Mouse (Mus musculus): Measurements from ENCODE around the gene Ifi27l2a. TPM values are rescaled to one million over a fixed set of nuclear protein-coding genes. Genes with fewer than 3 reads are reported as not detected.

Ifi27l2a gene
- polyA plus RNA-seq, 1 experiment from 2014 or later: 4.7 TPM

DNA sequence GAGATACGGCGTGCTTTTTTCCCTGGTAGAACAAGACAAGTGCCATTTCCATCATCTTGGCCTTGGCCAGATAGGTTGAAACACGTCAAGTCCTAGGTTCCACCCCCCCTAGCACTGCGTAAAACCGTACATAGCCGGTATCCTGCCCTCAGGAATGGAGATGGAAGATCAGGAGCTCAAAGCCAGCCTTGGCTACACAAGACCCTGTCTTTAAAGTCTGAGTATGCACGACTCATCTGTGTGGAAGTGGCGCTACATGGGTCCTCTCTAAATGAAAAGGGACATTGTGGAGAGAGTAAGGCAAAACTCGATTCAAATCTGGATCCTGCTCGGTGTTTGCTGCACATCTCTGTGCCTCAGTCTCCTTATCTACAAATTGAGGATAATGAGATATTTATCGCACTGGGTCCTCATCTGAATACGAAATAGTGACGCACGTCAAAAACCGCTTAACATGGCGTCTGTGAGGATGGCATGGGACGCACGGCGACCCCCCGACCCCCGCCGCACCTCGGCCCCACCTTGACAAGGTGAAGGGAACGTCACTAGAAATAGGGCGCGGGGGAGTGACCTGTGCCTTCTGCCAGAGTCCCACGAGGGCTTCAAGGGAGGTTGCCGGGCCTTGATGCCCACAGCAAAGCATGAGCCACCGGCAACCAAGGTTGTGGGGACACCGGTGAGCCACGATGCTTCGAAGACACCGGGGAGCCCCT is 18.3 kb downstream of the Ifi27l2a start:
- peak; percentile 13 for ATAC-seq (ENCODE audit: low read depth)
- Histone ChIP-seq H3K9me3 (replicated peaks) (0 out of 2 replicates have a peak, but pooled peaks cover 2% of the 10 kb centered on the region), H3K36me3 (peaks cover 19% of the 10 kb centered on the region), H3K4me3 (replicated peaks) (peak overlapping the region; percentile 93), H3K4me1 (replicated peaks) (peaks cover 34% of the 10 kb centered on the region), H3K27me3 (no peaks in the 10 kb centered on the region), H3K27ac (peak overlapping the region; percentile 66), H3K4me2 (peak overlapping the region; percentile 87), H3K9ac (peak overlapping the region; percentile 91)
- no peak for DNase-seq
- WGBS (ENCODE audit: insufficient replicate concordance): 7% methylated on average over 33 of the region's 33 CpGs

DNA sequence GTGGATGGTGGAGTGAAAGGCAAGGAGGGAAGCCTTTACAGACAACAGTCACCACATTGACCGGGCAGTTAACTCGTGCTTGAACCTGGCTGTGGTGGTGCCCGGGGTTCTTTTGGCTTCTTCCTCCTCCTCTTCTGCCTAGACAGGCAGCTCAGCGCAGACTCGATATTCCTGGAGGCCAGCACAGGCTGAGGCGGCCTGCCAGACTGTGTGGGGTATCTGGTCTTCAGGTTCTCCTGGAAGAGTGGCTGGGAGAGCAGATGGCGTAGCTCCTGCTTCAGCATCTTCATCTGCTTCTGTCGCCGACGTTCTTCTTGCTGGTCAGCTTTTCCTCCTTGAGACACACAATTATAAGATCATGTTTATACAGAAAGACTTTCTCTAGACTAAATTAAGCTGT is 35.3 kb downstream of the Ifi27l2a start:
- H3K9ac ChIP-seq: no peak overlapping the region
- H3K4me3 ChIP-seq (replicated peaks): no peak overlapping the region
- H3K36me3 ChIP-seq: peaks cover 99% of the 10 kb centered on the region
- H3K9me3 ChIP-seq (replicated peaks): no peaks in the 10 kb centered on the region
- no peak overlapping the region for H3K4me2 ChIP-seq
- no peak for DNase-seq
- H3K27ac ChIP-seq: no peak overlapping the region; the same call in none of the 2 replicates
- 0 out of 2 replicates have a peak, but pooled peaks cover 4% of the 10 kb centered on the region for H3K4me1 ChIP-seq (replicated peaks)
- H3K27me3 ChIP-seq: no peaks in the 10 kb centered on the region
- no peak for ATAC-seq (ENCODE audit: low read depth)
- WGBS (ENCODE audit: insufficient replicate concordance): 90% methylated on average over 10 of the region's 10 CpGs

DNA sequence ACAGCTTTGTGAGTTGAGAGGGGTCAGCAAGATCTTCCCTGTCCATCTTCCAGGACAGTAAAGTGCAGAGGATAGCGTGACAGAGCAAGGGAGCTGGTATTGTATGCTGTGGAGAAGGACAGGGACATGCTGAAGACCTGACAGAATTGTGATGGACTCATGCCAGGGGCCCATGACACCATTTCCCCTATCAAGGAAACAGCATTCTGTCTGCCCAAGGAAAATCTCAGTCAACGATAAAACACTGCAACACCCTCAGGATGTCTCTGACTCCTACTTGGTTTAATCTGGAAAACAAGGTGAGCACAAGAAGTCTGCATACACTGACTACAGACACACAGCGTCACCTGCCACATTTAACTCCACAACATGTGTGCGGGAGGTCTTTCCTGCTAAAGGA is 35.8 kb downstream of the Ifi27l2a start, which contains the start of gene 9330161L09Rik:
TSS of gene 9330161L09Rik (minus strand) at position 101 of the 400 bp plus-strand sequence.
- DNase-seq (no peak), ATAC-seq (ENCODE audit: low read depth) (no peak)
- H3K9ac ChIP-seq: no peak within 1 kb of the TSS
- H3K4me3 ChIP-seq (replicated peaks): no peak within 1 kb of the TSS
- 0 out of 2 replicates have a peak, but pooled peaks cover 4% of the 10 kb centered on the region for H3K4me1 ChIP-seq (replicated peaks)
- no peak within 1 kb of the TSS for H3K4me2 ChIP-seq
- H3K36me3 ChIP-seq: peaks cover 99% of the 10 kb centered on the region
- WGBS (ENCODE audit: insufficient replicate concordance): 87% methylated on average over 4 of the region's 4 CpGs
- no peaks in the 10 kb centered on the region for H3K27me3 ChIP-seq
- no peak within 1 kb of the TSS; the same call in none of the 2 replicates for H3K27ac ChIP-seq
- no peaks in the 10 kb centered on the region for H3K9me3 ChIP-seq (replicated peaks)

DNA sequence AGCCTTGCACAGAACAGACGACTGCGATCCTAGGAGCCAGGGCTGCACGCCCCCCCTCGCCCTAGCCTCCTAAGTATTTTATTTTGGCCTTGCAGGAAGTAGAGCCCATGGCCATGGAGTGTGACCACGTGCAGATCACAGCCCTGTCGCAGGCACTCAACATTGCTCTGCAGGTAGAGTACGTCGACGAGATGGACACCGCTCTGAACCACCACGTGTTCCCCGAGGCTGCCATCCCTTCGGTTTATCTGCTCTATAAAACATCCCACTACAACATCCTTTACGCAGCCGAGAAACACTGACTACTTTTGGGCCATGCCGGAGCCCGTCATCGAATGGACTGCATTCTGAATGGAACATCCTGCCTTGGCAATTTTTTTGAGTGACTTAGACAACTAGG is 39.3 kb downstream of the Ifi27l2a start:
- Histone ChIP-seq H3K4me3 (replicated peaks) (no peak overlapping the region), H3K9ac (no peak overlapping the region), H3K36me3 (peaks cover 96% of the 10 kb centered on the region), H3K4me2 (no peak overlapping the region), H3K4me1 (replicated peaks) (peaks cover 4% of the 10 kb centered on the region; the same call in 1 of the 2 replicates), H3K27ac (no peak overlapping the region), H3K27me3 (no peaks in the 10 kb centered on the region), H3K9me3 (replicated peaks) (no peaks in the 10 kb centered on the region)
- 83% methylated on average over 18 of the region's 18 CpGs for WGBS (ENCODE audit: insufficient replicate concordance)
- ATAC-seq (ENCODE audit: low read depth): no peak
- DNase-seq: no peak

DNA sequence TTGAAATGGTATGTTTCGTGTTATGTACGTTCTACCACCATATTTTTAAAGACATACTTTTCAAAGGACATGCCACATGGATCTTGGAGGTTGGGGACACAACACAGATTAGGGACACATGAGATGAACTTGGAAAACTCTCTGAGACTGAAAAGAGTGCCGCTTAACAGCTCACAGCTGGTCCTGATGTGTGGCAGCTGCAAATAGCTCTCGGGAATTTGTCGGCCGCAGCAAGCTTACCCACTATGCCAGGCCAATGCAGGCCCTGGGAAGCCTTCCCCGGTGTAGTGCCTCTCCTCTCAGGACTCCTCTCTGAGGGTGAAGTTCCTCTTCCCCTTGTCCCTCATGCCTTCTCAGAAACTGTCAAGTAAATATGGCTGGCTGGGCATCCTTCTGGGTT is 46.7 kb downstream of the Ifi27l2a start:
- 78% methylated on average over 7 of the region's 7 CpGs for WGBS (ENCODE audit: insufficient replicate concordance)
- Histone ChIP-seq H3K4me1 (replicated peaks) (peaks cover 57% of the 10 kb centered on the region), H3K4me3 (replicated peaks) (no peak overlapping the region), H3K9ac (no peak overlapping the region), H3K27me3 (no peaks in the 10 kb centered on the region), H3K27ac (no peak overlapping the region), H3K9me3 (replicated peaks) (no peaks in the 10 kb centered on the region), H3K4me2 (no peak overlapping the region), H3K36me3 (peaks cover 49% of the 10 kb centered on the region)
- no peak for DNase-seq
- ATAC-seq (ENCODE audit: low read depth): no peak

DNA sequence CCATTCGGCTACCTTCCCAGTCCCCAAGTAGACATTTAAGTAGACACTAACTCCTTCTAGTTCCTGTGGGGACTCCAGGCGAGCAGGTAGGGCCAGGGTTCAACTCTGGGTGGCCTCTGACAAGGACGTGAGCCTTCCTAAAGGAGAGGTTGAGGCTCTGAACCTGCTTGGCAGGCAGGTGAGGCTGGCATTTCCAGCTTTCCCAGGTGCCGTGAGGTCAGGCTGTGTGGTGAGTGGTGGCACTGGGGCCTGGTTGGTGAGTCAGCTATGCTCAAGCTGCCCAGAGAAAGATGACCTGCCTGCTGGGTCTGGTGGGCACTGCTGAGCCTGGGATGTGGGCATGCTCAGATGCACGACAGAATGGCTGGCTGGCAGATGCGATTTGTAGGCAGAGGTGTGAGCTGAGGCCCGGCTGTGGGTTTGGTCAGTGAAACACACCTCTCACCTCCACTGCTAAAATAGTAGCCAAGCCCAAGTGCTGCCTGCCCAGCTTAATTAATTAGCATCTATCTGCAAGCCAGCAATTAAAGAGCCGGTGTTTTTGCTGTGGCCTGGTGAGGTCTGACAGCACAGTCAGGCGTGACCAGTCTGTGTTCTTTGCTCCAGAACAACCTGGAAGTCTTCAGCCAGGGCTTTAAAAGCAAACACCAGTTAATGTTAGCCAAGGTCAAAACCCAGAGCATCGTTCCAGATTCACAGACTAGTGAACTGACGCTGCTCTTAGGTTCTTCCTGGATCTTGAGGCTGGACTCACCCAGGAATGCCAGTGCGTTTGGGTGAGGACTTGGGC is 47.8 kb downstream of the Ifi27l2a start:
- peak overlapping the region; percentile 30; the same call in 1 of the 2 replicates for H3K9ac ChIP-seq
- no peak overlapping the region for H3K4me3 ChIP-seq (replicated peaks)
- DNase-seq (no peak), ATAC-seq (ENCODE audit: low read depth) (no peak)
- no peaks in the 10 kb centered on the region for H3K9me3 ChIP-seq (replicated peaks)
- peak overlapping the region; percentile 21 for H3K27ac ChIP-seq
- WGBS (ENCODE audit: insufficient replicate concordance): 80% methylated on average over 12 of the region's 12 CpGs
- H3K4me2 ChIP-seq: 0 out of 2 replicates have a peak overlapping the region, but pooled peaks have one; percentile 3
- peaks cover 68% of the 10 kb centered on the region for H3K4me1 ChIP-seq (replicated peaks)
- no peaks in the 10 kb centered on the region for H3K27me3 ChIP-seq
- peaks cover 49% of the 10 kb centered on the region for H3K36me3 ChIP-seq

DNA sequence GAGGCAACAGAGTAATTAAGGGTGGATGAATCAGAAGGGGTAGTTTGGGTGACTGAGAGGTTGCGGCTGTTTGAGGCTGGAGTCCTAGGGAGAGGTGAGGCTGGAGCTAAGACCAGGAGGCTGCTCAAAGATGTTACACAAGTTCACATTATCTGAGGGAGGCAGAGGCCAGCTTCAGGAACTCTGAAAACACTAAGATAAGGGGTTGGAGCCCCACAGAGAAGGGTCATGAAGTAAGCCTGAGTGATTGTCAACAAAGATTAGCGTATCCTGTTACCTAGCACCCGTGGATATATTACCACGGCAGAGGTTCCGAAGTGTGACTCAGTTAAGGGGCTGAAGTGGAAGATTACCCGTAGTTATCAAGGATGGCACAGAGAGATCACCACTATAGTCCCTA is 50.0 kb downstream of the Ifi27l2a start:
- no peaks in the 10 kb centered on the region for H3K27me3 ChIP-seq
- H3K4me1 ChIP-seq (replicated peaks): peaks cover 87% of the 10 kb centered on the region
- peak overlapping the region; percentile 99 for H3K27ac ChIP-seq
- H3K9me3 ChIP-seq (replicated peaks): no peaks in the 10 kb centered on the region
- peak overlapping the region; percentile 48 for H3K4me3 ChIP-seq (replicated peaks)
- peak overlapping the region; percentile 81 for H3K9ac ChIP-seq
- peak overlapping the region; percentile 82 for H3K4me2 ChIP-seq
- DNase-seq: peak; percentile 85
- WGBS (ENCODE audit: insufficient replicate concordance): 4% methylated on average over 6 of the region's 6 CpGs
- peaks cover 38% of the 10 kb centered on the region for H3K36me3 ChIP-seq
- ATAC-seq (ENCODE audit: low read depth): peak; percentile 91

Other genes with a start within 250 kb of the Ifi27l2a start
- not detected in 2 replicates for gene Prima1, start 201.5 kb downstream of the Ifi27l2a start, polyA plus RNA-seq (2015; fragmentation: Nextera tagmentation; extraction: Ambion mirVana)
- gene Fam181a, start 132.7 kb downstream of the Ifi27l2a start, polyA plus RNA-seq (2015; fragmentation: Nextera tagmentation; extraction: Ambion mirVana): not detected in 2 replicates
- gene Asb2, start 87.7 kb downstream of the Ifi27l2a start, polyA plus RNA-seq (2015; fragmentation: Nextera tagmentation; extraction: Ambion mirVana): 2.4 and 2.6 TPM in 2 replicates
- gene Otub2, start 55.0 kb downstream of the Ifi27l2a start, polyA plus RNA-seq (2015; fragmentation: Nextera tagmentation; extraction: Ambion mirVana): 20.8 and 23.1 TPM in 2 replicates
- gene 9330161L09Rik, start 35.9 kb downstream of the Ifi27l2a start, polyA plus RNA-seq (2015; fragmentation: Nextera tagmentation; extraction: Ambion mirVana): not detected in 2 replicates
- gene Ddx24, start 17.9 kb downstream of the Ifi27l2a start, polyA plus RNA-seq (2015; fragmentation: Nextera tagmentation; extraction: Ambion mirVana): 81.9 and 86.0 TPM in 2 replicates
- 15.6 and 15.9 TPM in 2 replicates for gene Ifi27, start 9.5 kb downstream of the Ifi27l2a start, polyA plus RNA-seq (2015; fragmentation: Nextera tagmentation; extraction: Ambion mirVana)
- gene Ifi27l2b, start 13.5 kb upstream of the Ifi27l2a start, polyA plus RNA-seq (2015; fragmentation: Nextera tagmentation; extraction: Ambion mirVana): not detected in 2 replicates
- 1.1 and 1.4 TPM in 2 replicates for gene Ppp4r4, start 88.6 kb upstream of the Ifi27l2a start, polyA plus RNA-seq (2015; fragmentation: Nextera tagmentation; extraction: Ambion mirVana)
- 31.6 and 35.6 TPM in 2 replicates for gene Serpina10, start 187.8 kb upstream of the Ifi27l2a start, polyA plus RNA-seq (2015; fragmentation: Nextera tagmentation; extraction: Ambion mirVana)
- gene Serpina6, start 213.5 kb upstream of the Ifi27l2a start, polyA plus RNA-seq (2015; fragmentation: Nextera tagmentation; extraction: Ambion mirVana): 1,289 and 1,494 TPM in 2 replicates
- 0.08 and 0.10 TPM in 2 replicates for gene Serpina16, start 232.5 kb upstream of the Ifi27l2a start, polyA plus RNA-seq (2015; fragmentation: Nextera tagmentation; extraction: Ambion mirVana)

All from liver, embryonic 13.5 days (tissue).